Mouse (Mus musculus) spleen, adult 2 months (tissue): Measurements from ENCODE around the gene St3gal5.

Experiments
- CTCF ChIP-seq: fragments of 200-500 bp; IDR thresholded peaks from 2 replicates; pipeline ENCODE4 v1.5.1; 2011; ENCODE audit warnings: mild to moderate bottlenecking, inconsistent platforms; ENCODE audit not compliant: insufficient read depth, insufficient read length, insufficient replicate concordance; ENCODE audit errors: extremely low read depth
- POLR2A ChIP-seq: fragments of 200-500 bp; IDR thresholded peaks from 2 replicates; pipeline ENCODE4 v1.6.1; 2011; ENCODE audit warnings: low read depth, low read length, inconsistent platforms

GRCm38 (mm10) chr6:72155649-72156048 lies 58.3 kb downstream of the St3gal5 start:
- TF ChIP-seq POLR2A = no peak
- TF ChIP-seq CTCF = no peak
